Mouse (Mus musculus): ENCODE measurements around the gene Slc44a5. TPM values are rescaled to one million over a fixed set of nuclear protein-coding genes. Genes with fewer than 3 reads are reported as not detected.

Gene Slc44a5
- polyA plus RNA-seq, 1 experiment from 2014 or later = 0.56 TPM

DNA sequence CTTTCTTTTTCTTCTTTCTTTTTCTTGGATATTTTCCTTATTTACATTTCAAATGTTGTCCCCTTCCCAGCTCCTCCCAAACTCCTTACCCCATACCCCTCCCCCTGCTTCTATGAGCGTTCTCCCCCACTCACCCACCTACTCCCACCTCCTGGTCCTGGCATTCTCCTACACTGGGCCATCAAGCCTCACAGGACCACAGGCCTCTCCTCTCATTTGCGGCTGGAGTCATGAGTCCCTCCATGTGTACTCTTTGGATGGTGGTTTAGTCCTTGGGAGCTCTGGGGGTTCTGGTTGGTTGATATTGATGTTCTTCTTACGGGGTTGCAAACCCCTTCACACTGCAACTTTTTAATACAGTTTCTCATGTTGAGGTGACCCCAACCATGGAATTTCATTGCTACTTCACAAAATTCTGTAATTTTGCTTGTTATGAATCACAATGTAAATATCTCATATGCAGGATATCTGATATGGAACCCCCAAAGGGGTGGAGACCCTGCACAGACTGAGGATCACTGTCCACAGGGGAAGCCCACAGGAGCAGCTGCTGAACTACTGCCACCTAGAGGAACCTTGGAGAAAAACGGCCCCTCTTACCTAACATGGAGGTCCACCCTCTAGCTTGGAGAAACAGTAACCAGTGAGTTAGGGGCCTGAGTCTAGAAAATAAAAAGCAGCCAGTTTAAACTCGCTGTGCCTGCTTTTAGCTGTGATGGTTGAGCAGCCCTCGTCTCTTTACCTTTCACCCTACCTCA, 11.4 kb upstream of the Slc44a5 start:
- WGBS = 78% methylated on average over 6 of the region's 6 CpGs
- Histone ChIP-seq H3K9ac (ENCODE audit: low read depth, low read length) (no peak overlapping the region), H3K27me3 (replicated peaks; ENCODE audit: control insufficient read depth, insufficient read depth, low read length) (no peaks in the 10 kb centered on the region), H3K4me2 (ENCODE audit: low read depth, low read length) (no peak overlapping the region), H3K4me1 (ENCODE audit: control insufficient read depth, insufficient read depth, low read length) (no peaks in the 10 kb centered on the region), H3K27ac (ENCODE audit: low read length) (no peak overlapping the region), H3K4me3 (ENCODE audit: low read length) (no peak overlapping the region), H3K9me3 (ENCODE audit: control insufficient read depth, low read length) (no peaks in the 10 kb centered on the region), H3K36me3 (ENCODE audit: control insufficient read depth, insufficient read depth, low read length) (no peaks in the 10 kb centered on the region)
- ATAC-seq = no peak

DNA sequence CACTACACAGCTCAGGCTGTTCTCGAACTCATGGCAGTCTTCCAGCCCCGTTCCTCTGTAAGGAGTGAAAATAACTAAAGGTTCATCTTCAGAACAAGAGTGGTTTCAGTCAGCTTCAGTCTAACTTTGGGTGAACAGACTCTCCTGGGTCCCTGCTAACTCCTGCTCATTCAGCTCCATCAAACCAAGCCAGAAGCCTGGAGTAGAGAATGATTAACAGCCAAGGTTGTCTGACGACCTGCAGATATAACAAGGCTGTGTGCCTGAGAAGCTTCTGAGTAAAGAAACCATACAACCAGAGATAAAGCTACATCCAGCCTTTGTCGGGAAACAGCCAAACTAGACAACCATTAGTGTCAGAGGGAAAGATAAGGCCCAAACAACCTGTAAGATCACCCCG, 5.8 kb upstream of the Slc44a5 start:
- no peaks in the 10 kb centered on the region; the same call in 1 of the 2 replicates for H3K27me3 ChIP-seq (replicated peaks; ENCODE audit: control insufficient read depth, insufficient read depth, low read length)
- H3K27ac ChIP-seq (ENCODE audit: low read length) = no peak overlapping the region
- H3K4me3 ChIP-seq (ENCODE audit: low read length) = no peak overlapping the region
- no peaks in the 10 kb centered on the region for H3K9me3 ChIP-seq (ENCODE audit: control insufficient read depth, low read length)
- no peak overlapping the region for H3K4me2 ChIP-seq (ENCODE audit: low read depth, low read length)
- H3K36me3 ChIP-seq (ENCODE audit: control insufficient read depth, insufficient read depth, low read length) = no peaks in the 10 kb centered on the region
- ATAC-seq = peak; percentile 60
- 51% methylated on average over 5 of the region's 5 CpGs for WGBS
- H3K9ac ChIP-seq (ENCODE audit: low read depth, low read length) = no peak overlapping the region
- H3K4me1 ChIP-seq (ENCODE audit: control insufficient read depth, insufficient read depth, low read length) = no peaks in the 10 kb centered on the region

DNA sequence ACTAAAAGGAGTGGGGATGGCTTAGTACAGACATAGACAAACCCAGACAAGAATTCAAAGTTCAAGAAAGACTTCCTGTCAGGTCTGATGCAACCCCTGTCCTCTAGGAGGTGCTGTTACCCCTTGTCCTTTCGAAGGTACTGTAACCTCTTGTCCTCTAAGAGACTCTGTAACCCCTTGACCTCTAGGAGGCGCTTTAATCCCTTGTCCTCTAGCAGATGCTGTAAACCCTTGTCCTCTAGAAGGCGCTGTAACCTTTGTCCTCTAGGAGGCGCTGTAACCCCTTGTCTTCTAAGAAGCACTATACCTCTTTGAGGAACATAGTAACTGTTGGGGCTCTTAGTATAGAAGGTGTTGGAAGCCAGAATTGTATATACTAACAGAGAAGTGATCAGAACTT, 4.7 kb upstream of the Slc44a5 start:
- no peak overlapping the region for H3K9ac ChIP-seq (ENCODE audit: low read depth, low read length)
- H3K27ac ChIP-seq (ENCODE audit: low read length) = no peak overlapping the region
- H3K36me3 ChIP-seq (ENCODE audit: control insufficient read depth, insufficient read depth, low read length) = no peaks in the 10 kb centered on the region
- no peaks in the 10 kb centered on the region for H3K9me3 ChIP-seq (ENCODE audit: control insufficient read depth, low read length)
- peaks cover 8% of the 10 kb centered on the region for H3K27me3 ChIP-seq (replicated peaks; ENCODE audit: control insufficient read depth, insufficient read depth, low read length)
- WGBS = 50% methylated on average over 4 of the region's 4 CpGs
- ATAC-seq = no peak
- H3K4me1 ChIP-seq (ENCODE audit: control insufficient read depth, insufficient read depth, low read length) = 0 out of 2 replicates have a peak, but pooled peaks cover 3% of the 10 kb centered on the region
- no peak overlapping the region for H3K4me3 ChIP-seq (ENCODE audit: low read length)
- H3K4me2 ChIP-seq (ENCODE audit: low read depth, low read length) = no peak overlapping the region

DNA sequence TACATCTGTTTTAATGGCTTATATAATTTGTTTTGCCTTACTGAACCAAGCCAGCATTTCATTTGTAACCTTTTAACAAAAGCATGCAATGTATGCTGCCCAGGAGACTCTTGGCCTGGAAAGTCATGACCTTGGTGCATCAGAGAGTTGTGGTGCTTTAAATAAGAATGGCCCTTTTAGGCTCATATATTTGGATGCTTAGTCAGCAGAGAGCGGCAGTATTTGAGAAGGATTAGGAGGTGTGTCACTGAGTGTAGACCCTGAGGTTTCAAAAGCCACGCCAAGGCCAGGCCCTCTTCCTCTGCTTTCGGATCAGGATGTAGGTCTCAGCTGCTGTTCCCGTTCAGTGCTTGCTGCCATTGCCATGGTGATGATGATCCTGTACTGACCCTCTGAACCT, 3.8 kb upstream of the Slc44a5 start:
- no peak for ATAC-seq
- Histone ChIP-seq H3K9ac (ENCODE audit: low read depth, low read length) (no peak overlapping the region), H3K4me1 (ENCODE audit: control insufficient read depth, insufficient read depth, low read length) (peaks cover 3% of the 10 kb centered on the region; the same call in 1 of the 2 replicates), H3K27me3 (replicated peaks; ENCODE audit: control insufficient read depth, insufficient read depth, low read length) (peaks cover 16% of the 10 kb centered on the region), H3K4me2 (ENCODE audit: low read depth, low read length) (no peak overlapping the region), H3K27ac (ENCODE audit: low read length) (no peak overlapping the region), H3K4me3 (ENCODE audit: low read length) (no peak overlapping the region), H3K36me3 (ENCODE audit: control insufficient read depth, insufficient read depth, low read length) (no peaks in the 10 kb centered on the region), H3K9me3 (ENCODE audit: control insufficient read depth, low read length) (no peaks in the 10 kb centered on the region)
- WGBS = 85% methylated on average over 4 of the region's 4 CpGs

DNA sequence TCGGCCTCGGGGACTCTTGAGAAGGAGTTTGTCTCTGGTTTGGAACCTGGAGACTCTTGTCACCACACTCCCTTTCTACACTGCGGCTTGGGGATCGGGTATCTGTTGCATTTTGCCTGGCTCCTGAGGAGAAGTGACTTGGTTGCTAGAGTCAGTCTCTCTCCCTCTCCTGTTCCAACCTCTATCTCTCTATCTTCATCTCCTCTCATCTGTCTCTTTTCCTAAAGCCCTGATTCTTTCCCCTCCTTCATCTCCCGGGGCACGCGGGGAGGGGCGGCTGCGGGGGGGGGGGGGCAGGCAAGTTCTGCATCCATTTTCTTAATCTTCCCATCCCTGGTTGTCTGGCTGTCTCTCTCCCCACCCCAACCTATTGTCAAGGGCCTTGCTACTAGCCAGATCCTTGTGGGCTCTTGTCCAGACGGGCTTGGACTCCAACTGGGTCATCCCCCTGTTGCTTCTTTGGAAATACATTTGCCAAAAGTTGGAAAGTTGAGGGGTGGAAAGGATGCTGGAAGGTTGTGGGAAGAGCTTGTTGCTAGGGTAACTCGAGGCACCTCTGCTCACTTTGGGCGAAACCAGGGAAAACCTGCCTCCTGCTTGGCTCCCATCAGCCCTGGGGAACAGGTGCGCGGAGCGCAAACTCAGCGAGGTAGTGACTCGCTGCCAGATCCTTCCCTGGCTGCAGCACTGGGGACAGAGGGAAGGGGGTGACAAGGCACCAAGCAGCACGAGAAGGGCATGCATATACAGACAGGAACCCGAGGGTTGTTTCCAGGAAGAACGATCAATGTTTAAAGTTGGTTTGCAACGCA, 919 bp downstream of the Slc44a5 start:
- Histone ChIP-seq H3K4me3 (ENCODE audit: low read length) (peak overlapping the region; percentile 56), H3K4me1 (ENCODE audit: control insufficient read depth, insufficient read depth, low read length) (peaks cover 3% of the 10 kb centered on the region; the same call in 1 of the 2 replicates), H3K27me3 (replicated peaks; ENCODE audit: control insufficient read depth, insufficient read depth, low read length) (peaks cover 23% of the 10 kb centered on the region), H3K36me3 (ENCODE audit: control insufficient read depth, insufficient read depth, low read length) (no peaks in the 10 kb centered on the region), H3K4me2 (ENCODE audit: low read depth, low read length) (peak overlapping the region; percentile 92), H3K9ac (ENCODE audit: low read depth, low read length) (peak overlapping the region; percentile 68), H3K9me3 (ENCODE audit: control insufficient read depth, low read length) (no peaks in the 10 kb centered on the region), H3K27ac (ENCODE audit: low read length) (no peak overlapping the region)
- no peak for ATAC-seq
- WGBS = 9% methylated on average over 20 of the region's 21 CpGs

DNA sequence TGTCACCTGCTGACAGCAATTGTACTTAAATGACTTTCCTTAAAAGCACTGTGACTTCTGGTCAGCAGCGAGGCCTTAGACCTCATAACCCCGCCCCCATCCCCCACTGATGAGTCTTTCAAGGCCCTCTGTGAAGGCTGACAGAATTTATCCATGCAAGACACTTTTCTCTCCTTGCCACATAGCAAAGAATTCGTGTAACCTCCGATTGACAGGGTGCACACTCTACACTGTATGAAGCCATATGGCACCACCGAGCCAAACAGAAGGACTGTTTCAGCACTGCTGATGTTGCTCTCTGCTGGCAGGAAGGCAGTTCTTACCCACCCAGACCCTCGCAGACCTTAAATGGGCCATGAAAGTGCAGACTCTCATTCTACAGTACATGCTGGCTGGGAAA, 1.8 kb downstream of the Slc44a5 start:
- Histone ChIP-seq H3K4me2 (ENCODE audit: low read depth, low read length) (no peak overlapping the region), H3K9me3 (ENCODE audit: control insufficient read depth, low read length) (no peaks in the 10 kb centered on the region), H3K9ac (ENCODE audit: low read depth, low read length) (no peak overlapping the region), H3K27me3 (replicated peaks; ENCODE audit: control insufficient read depth, insufficient read depth, low read length) (peaks cover 23% of the 10 kb centered on the region), H3K4me1 (ENCODE audit: control insufficient read depth, insufficient read depth, low read length) (peaks cover 3% of the 10 kb centered on the region; the same call in 1 of the 2 replicates), H3K27ac (ENCODE audit: low read length) (no peak overlapping the region), H3K36me3 (ENCODE audit: control insufficient read depth, insufficient read depth, low read length) (no peaks in the 10 kb centered on the region), H3K4me3 (ENCODE audit: low read length) (no peak overlapping the region)
- ATAC-seq = no peak
- WGBS = 21% methylated on average over 6 of the region's 6 CpGs

DNA sequence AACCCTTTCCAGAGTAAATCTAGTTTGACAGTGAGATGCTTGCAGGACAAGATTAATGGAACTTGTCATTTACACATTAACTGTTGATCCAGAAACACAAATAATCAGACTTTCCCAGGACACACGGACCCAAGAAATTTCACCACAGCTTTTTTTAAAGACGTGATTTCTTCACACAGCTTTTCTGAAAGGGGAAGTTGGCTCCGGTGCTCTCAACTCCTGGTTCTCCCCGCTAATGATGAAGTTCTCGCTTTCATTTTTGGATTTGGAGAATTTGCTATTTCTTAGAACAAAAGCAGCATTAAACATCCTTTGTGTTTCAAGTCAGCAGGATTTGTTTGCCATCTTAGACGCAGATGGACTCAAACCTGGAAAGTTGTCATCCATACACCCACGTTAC, 2.6 kb downstream of the Slc44a5 start:
- WGBS = 74% methylated on average over 7 of the region's 7 CpGs
- no peak overlapping the region for H3K4me2 ChIP-seq (ENCODE audit: low read depth, low read length)
- H3K36me3 ChIP-seq (ENCODE audit: control insufficient read depth, insufficient read depth, low read length) = no peaks in the 10 kb centered on the region
- no peak overlapping the region for H3K4me3 ChIP-seq (ENCODE audit: low read length)
- no peak overlapping the region for H3K27ac ChIP-seq (ENCODE audit: low read length)
- peaks cover 23% of the 10 kb centered on the region for H3K27me3 ChIP-seq (replicated peaks; ENCODE audit: control insufficient read depth, insufficient read depth, low read length)
- ATAC-seq = no peak
- H3K4me1 ChIP-seq (ENCODE audit: control insufficient read depth, insufficient read depth, low read length) = peaks cover 3% of the 10 kb centered on the region; the same call in 1 of the 2 replicates
- no peak overlapping the region for H3K9ac ChIP-seq (ENCODE audit: low read depth, low read length)
- no peaks in the 10 kb centered on the region for H3K9me3 ChIP-seq (ENCODE audit: control insufficient read depth, low read length)

DNA sequence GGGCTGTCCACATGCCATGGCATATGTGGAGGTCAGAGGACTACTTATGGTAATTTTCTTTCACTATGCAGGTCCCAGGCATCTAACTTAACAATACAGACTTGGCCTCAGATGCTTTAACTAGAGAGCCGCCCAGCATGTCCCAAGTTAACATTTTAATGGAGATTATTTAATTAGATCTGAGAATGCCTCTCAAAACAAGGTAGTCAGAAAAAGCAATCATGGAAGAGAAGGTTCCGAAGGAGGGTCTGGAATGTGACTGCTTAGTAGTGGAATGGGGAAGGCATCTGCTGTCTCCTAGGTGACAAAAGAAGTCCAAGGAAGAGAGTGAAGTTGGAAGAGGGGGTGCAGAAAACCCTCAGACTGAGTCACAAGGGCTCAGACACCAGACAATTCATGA, 7.4 kb downstream of the Slc44a5 start:
- no peak overlapping the region for H3K27ac ChIP-seq (ENCODE audit: low read length)
- no peaks in the 10 kb centered on the region for H3K4me1 ChIP-seq (ENCODE audit: control insufficient read depth, insufficient read depth, low read length)
- no peaks in the 10 kb centered on the region; the same call in 1 of the 2 replicates for H3K27me3 ChIP-seq (replicated peaks; ENCODE audit: control insufficient read depth, insufficient read depth, low read length)
- H3K36me3 ChIP-seq (ENCODE audit: control insufficient read depth, insufficient read depth, low read length) = no peaks in the 10 kb centered on the region
- H3K4me3 ChIP-seq (ENCODE audit: low read length) = no peak overlapping the region
- H3K9ac ChIP-seq (ENCODE audit: low read depth, low read length) = no peak overlapping the region
- no peaks in the 10 kb centered on the region for H3K9me3 ChIP-seq (ENCODE audit: control insufficient read depth, low read length)
- no peak overlapping the region for H3K4me2 ChIP-seq (ENCODE audit: low read depth, low read length)
- ATAC-seq = no peak
- 50% methylated on average over 2 of the region's 2 CpGs for WGBS

DNA sequence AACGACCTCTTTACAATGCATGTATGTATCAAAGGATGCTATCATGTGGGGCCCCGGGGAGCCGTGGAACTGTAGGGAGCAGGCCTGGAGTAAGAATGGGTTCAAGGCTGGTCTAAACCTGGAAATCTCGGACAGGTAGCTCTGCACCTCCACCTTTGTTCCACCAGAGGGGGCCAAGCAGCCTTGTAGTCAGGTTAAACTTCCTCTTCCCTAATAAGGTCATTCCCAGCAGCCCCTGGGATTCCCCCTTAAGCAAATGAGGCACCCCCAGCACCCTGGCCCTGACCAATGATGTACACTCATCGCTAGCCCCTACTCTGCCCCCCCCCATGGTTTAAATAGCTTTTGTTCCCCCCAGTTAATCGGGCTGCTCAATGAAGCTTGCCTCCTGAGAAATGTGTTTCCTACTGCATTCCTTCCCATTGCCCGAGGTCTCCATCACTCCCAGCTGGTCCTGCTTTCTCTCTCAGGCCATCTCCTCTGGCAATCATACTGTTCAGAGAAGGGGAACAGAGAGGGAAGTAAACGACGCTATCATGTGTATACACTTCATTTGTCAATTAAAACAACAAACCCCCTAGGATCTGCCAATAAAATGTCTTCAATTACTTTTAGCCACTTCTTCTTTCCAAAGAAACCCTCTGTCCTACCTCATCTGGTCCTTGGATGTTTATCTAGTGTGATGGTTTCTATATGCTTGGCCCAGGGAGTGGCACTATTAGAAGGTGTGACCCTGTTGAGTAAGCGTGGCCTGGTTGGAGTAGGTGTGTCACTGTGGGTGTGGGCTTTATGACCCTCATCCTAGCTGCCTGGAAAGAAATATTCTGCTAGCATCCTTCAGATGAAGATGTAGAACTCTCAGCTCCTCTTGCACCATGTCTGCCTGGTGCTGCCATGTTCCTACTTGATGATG, 11.4 kb downstream of the Slc44a5 start:
- Histone ChIP-seq H3K9me3 (ENCODE audit: control insufficient read depth, low read length) (no peaks in the 10 kb centered on the region), H3K27ac (ENCODE audit: low read length) (no peak overlapping the region), H3K27me3 (replicated peaks; ENCODE audit: control insufficient read depth, insufficient read depth, low read length) (no peaks in the 10 kb centered on the region), H3K4me2 (ENCODE audit: low read depth, low read length) (no peak overlapping the region), H3K4me3 (ENCODE audit: low read length) (no peak overlapping the region), H3K36me3 (ENCODE audit: control insufficient read depth, insufficient read depth, low read length) (no peaks in the 10 kb centered on the region), H3K4me1 (ENCODE audit: control insufficient read depth, insufficient read depth, low read length) (no peaks in the 10 kb centered on the region), H3K9ac (ENCODE audit: low read depth, low read length) (no peak overlapping the region)
- ATAC-seq = peak; percentile 63
- 45% methylated on average over 10 of the region's 10 CpGs for WGBS

Data from intestine, embryonic 16.5 days (tissue).